Comparison of ENCODE assay signal across 19 mouse cellular contexts in genomic region chr2:35565051-35565836, GRCm38 (mm10).
"Had no signal": no experiment of that assay in that cellular context is flagged by ENCODE, and none has a peak within 500 bp of the region (broad histone marks: within the 10 kb centered on the region; RNA-seq: fewer than 3 reads in every experiment).

No protein-coding gene starts in this region.

- H3K27me3 ChIP-seq: kidney, embryonic 15.5 days; limb, embryonic 12.5 days; limb, embryonic 15.5 days had no signal

- H3K36me3 ChIP-seq: kidney, embryonic 15.5 days; limb, embryonic 12.5 days; limb, embryonic 15.5 days; neural tube, embryonic 13.5 days had no signal

- H3K4me3 ChIP-seq: kidney, embryonic 15.5 days; limb, embryonic 12.5 days; limb, embryonic 15.5 days; neural tube, embryonic 13.5 days had no signal

- H3K27ac ChIP-seq: kidney, embryonic 15.5 days; limb, embryonic 12.5 days; limb, embryonic 15.5 days; liver, embryonic 14.5 days; macrophage; neural tube, embryonic 13.5 days had no signal

- H3K4me2 ChIP-seq: kidney, embryonic 15.5 days; limb, embryonic 12.5 days; limb, embryonic 15.5 days; liver, embryonic 11.5 days; lung, embryonic 14.5 days; midbrain, embryonic 11.5 days; neural tube, embryonic 13.5 days had no signal

- ATAC-seq: liver, postnatal 0 days; lung, postnatal 0 days had no signal

- H3K9me3 ChIP-seq: kidney, embryonic 15.5 days; limb, embryonic 12.5 days; limb, embryonic 15.5 days; neural tube, embryonic 13.5 days had no signal

- DNase-seq: kidney, adult 11 months; kidney, adult 8-10 months; kidney, postnatal 10 days; kidney, postnatal 4 days; left cerebral cortex, postnatal 4 days; liver, postnatal 0 days; lung, embryonic 14.5 days; midbrain, embryonic 14.5 days; retina, postnatal 1 day; thymus, postnatal 25 days had no signal

- H3K9ac ChIP-seq: kidney, embryonic 15.5 days; limb, embryonic 12.5 days; limb, embryonic 15.5 days; liver, embryonic 14.5 days; liver, postnatal 0 days; lung, embryonic 14.5 days; neural tube, embryonic 13.5 days had no signal

- H3K4me1 ChIP-seq: neural tube, embryonic 13.5 days had no signal
